Mouse (Mus musculus): ENCODE data around the gene Mrpl45.

Mrpl45 gene

GRCm38 (mm10) chr11:97361948-97362648 is 46.6 kb downstream of the Mrpl45 start, which contains the start of gene Socs7:
TSS of gene Socs7 (plus strand) at chr11:97362551.
- in situ Hi-C loops (cut with MboI, MseI) = no loop called here

- in situ Hi-C loops (cut with MboI, MseI) = no loop called here
Observed at GRCm38 (mm10) chr11:97362649-97362942, 47.1 kb downstream of the Mrpl45 start.

GRCm38 (mm10) chr11:97362943-97363643 is 47.6 kb downstream of the Mrpl45 start:
- in situ Hi-C loops (cut with MboI, MseI) = no loop called here

- in situ Hi-C loops (cut with MboI, MseI) = no loop called here
Observed at GRCm38 (mm10) chr11:97363644-97363995, 48.1 kb downstream of the Mrpl45 start.

GRCm38 (mm10) chr11:97365556-97365955 is 50.0 kb downstream of the Mrpl45 start:
- in situ Hi-C loops (cut with MboI, MseI) = no loop called here

- in situ Hi-C loops (cut with MboI, MseI) = no loop called here
Observed at GRCm38 (mm10) chr11:97368501-97368900, 53.0 kb downstream of the Mrpl45 start.

- in situ Hi-C loops (cut with MboI, MseI) = no loop called here
Observed at GRCm38 (mm10) chr11:97370329-97371091, 55.0 kb downstream of the Mrpl45 start.

GRCm38 (mm10) chr11:97372159-97372864 is 56.8 kb downstream of the Mrpl45 start:
- in situ Hi-C loops (cut with MboI, MseI) = no loop called here

GRCm38 (mm10) chr11:97373402-97373801 is 57.9 kb downstream of the Mrpl45 start:
- in situ Hi-C loops (cut with MboI, MseI) = no loop called here

Data from T-helper 2 cell (primary cell).